Mouse (Mus musculus) ovary, postnatal 36 days (tissue): ENCODE data around the gene Csmd2.

Source experiments
- DNase-seq: peaks from one replicate; pipeline ENCODE4 v3.0.0; 2022; ENCODE audit warnings: low spot score, mixed read lengths

Gene Csmd2

GRCm38 (mm10) chr4:128141161-128142101 lies 153.8 kb downstream of the Csmd2 start:
- DNase-seq: no peak

- no peak for DNase-seq
Observed at GRCm38 (mm10) chr4:128142279-128142678, 154.6 kb downstream of the Csmd2 start.

- DNase-seq: no peak
Observed at GRCm38 (mm10) chr4:128143147-128143546, 155.5 kb downstream of the Csmd2 start.

GRCm38 (mm10) chr4:128149524-128149923 lies 161.9 kb downstream of the Csmd2 start:
- DNase-seq: no peak

- DNase-seq: no peak
Observed at GRCm38 (mm10) chr4:128152066-128152465, 164.4 kb downstream of the Csmd2 start.

- DNase-seq: no peak
Observed at GRCm38 (mm10) chr4:128153144-128153543, 165.5 kb downstream of the Csmd2 start.

GRCm38 (mm10) chr4:128155226-128155625 lies 167.6 kb downstream of the Csmd2 start:
- no peak for DNase-seq

- no peak for DNase-seq
Observed at GRCm38 (mm10) chr4:128160656-128161055, 173.0 kb downstream of the Csmd2 start.

GRCm38 (mm10) chr4:128170181-128170580 lies 182.5 kb downstream of the Csmd2 start:
- DNase-seq: no peak

- no peak for DNase-seq
Observed at GRCm38 (mm10) chr4:128171233-128171632, 183.6 kb downstream of the Csmd2 start.

GRCm38 (mm10) chr4:128171701-128172100 lies 184.0 kb downstream of the Csmd2 start:
- DNase-seq: no peak

- no peak for DNase-seq
Observed at GRCm38 (mm10) chr4:128178974-128179373, 191.3 kb downstream of the Csmd2 start.

- no peak for DNase-seq
Observed at GRCm38 (mm10) chr4:128179581-128179980, 191.9 kb downstream of the Csmd2 start.

GRCm38 (mm10) chr4:128184747-128185146 lies 197.1 kb downstream of the Csmd2 start:
- no peak for DNase-seq

- no peak for DNase-seq
Observed at GRCm38 (mm10) chr4:128194454-128194853, 206.8 kb downstream of the Csmd2 start.

GRCm38 (mm10) chr4:128217991-128218595 lies 230.4 kb downstream of the Csmd2 start:
- no peak for DNase-seq

GRCm38 (mm10) chr4:128224453-128224852 lies 236.8 kb downstream of the Csmd2 start:
- no peak for DNase-seq

GRCm38 (mm10) chr4:128227377-128228316 lies 240.0 kb downstream of the Csmd2 start:
- no peak for DNase-seq

- DNase-seq: no peak
Observed at GRCm38 (mm10) chr4:128233458-128233857, 245.8 kb downstream of the Csmd2 start.

GRCm38 (mm10) chr4:128239113-128239512 lies 251.5 kb downstream of the Csmd2 start:
- DNase-seq: no peak

- DNase-seq: no peak
Observed at GRCm38 (mm10) chr4:128241075-128241853, 253.6 kb downstream of the Csmd2 start.
